Mouse (Mus musculus): ENCODE data around the gene Cdc14a. TPM values are rescaled to one million over a fixed set of nuclear protein-coding genes. Genes with fewer than 3 reads are reported as not detected.

Gene Cdc14a
- 18.8 TPM for polyA plus RNA-seq (2014; fragmentation: Illumina TruSeq; extraction: RNeasy Lipid Tissue Mini Kit (QIAGEN cat#74804); ENCODE audit: low read depth, low replicate concordance)

DNA sequence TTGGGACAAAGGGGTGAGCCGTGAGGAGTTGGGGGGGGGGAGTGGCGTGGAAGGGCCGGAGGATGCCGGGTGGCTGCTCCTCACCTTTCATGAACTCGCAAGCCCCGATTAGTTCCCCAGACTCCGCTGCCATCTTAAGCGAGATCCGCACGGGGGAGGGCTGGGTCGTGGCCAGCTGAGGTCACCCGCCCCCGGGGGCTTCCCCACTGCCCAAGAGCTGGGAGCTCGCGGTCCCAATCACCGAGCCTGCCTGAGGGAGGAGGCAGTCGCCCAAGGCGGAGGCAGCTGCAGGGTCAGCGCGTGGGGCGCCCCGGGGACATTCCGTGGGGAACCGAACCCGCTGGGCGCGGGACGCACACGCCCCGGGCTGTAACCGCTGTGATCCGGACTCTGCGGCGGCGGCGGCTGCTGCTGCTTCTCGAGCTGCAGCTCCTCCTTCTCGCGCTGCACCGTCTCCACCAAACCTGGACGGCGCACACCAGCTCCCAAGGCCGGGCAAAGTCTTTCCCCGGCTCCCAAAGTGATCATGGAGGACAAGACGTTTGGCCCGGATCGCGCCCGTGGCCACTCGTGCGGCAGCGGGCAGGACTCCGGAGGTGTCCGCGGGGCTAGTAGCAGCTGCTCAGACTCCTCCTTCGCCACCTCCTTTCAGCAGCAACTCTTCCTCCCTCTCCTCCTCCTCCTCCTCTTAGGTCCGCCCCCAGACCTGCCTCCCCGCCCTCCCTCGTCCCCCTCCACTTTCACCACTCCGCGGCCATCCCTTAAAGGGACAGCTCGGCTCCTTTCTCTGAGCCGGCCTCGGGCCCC is at the start of gene Cdc14a:
Gene Cdc14a, minus strand, starts transcription at position 680 of the 807 bp plus-strand sequence.

DNA sequence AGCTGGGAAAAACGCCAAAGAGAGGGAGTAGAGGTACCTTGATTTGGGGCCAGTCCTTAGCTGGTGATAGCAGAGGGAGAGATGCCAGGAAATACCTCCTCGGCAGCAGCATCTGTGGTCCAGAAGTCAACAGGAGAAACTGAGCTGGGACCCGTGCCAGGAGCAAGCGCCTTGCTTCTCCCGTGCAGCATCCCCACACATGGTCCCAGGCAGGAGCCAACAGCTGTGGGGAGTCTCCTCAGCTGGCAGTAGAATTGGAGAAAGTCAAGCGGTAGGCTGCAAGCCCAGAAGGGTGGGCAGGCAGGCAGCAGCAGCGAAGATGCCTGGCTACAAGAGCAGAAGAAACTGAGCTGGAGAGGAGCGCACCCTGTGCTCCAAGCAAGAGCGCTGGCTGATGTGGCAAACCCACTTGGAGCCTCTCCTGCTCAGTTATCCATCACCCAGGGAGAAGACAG is 170.7 kb downstream of the Cdc14a start, which contains the start of gene Gpr88:
Gene Gpr88, minus strand, starts transcription at position 427 of the 455 bp plus-strand sequence.

Other genes with a start within 250 kb of the Cdc14a start
- gene Gpr88, start 170.5 kb downstream of the Cdc14a start, polyA plus RNA-seq (2014; fragmentation: Illumina TruSeq; extraction: RNeasy Lipid Tissue Mini Kit (QIAGEN cat#74804); ENCODE audit: low read depth, low replicate concordance): 0.57 TPM
- gene Rtca, start 84.2 kb upstream of the Cdc14a start, polyA plus RNA-seq (2014; fragmentation: Illumina TruSeq; extraction: RNeasy Lipid Tissue Mini Kit (QIAGEN cat#74804); ENCODE audit: low read depth, low replicate concordance): 56.2 TPM
- gene Dbt, start 89.0 kb upstream of the Cdc14a start, polyA plus RNA-seq (2014; fragmentation: Illumina TruSeq; extraction: RNeasy Lipid Tissue Mini Kit (QIAGEN cat#74804); ENCODE audit: low read depth, low replicate concordance): 156 TPM
- gene Lrrc39, start 138.9 kb upstream of the Cdc14a start, polyA plus RNA-seq (2014; fragmentation: Illumina TruSeq; extraction: RNeasy Lipid Tissue Mini Kit (QIAGEN cat#74804); ENCODE audit: low read depth, low replicate concordance): 0.16 TPM
- 2.8 TPM for gene Sass6, start 170.9 kb upstream of the Cdc14a start, polyA plus RNA-seq (2014; fragmentation: Illumina TruSeq; extraction: RNeasy Lipid Tissue Mini Kit (QIAGEN cat#74804); ENCODE audit: low read depth, low replicate concordance)
- gene Trmt13, start 190.6 kb upstream of the Cdc14a start, polyA plus RNA-seq (2014; fragmentation: Illumina TruSeq; extraction: RNeasy Lipid Tissue Mini Kit (QIAGEN cat#74804); ENCODE audit: low read depth, low replicate concordance): 11.9 TPM
- 110 TPM for gene Mfsd14a, start 238.6 kb upstream of the Cdc14a start, polyA plus RNA-seq (2014; fragmentation: Illumina TruSeq; extraction: RNeasy Lipid Tissue Mini Kit (QIAGEN cat#74804); ENCODE audit: low read depth, low replicate concordance)